Mouse (Mus musculus): ENCODE measurements around the gene Ppil1.

GRCm38 (mm10) chr17:29291793-29292192 is 27.8 kb upstream of the Ppil1 start:
- no peak for TF ChIP-seq POLR2A (IDR thresholded peaks at IDR 0.05; ENCODE audit: borderline replicate concordance, low read depth, low read length)
- TF ChIP-seq CTCF (IDR thresholded peaks at IDR 0.05; ENCODE audit: low read depth, low read length), result no peak
